9 mouse cellular contexts compared by ENCODE assay signal in the genomic region with DNA sequence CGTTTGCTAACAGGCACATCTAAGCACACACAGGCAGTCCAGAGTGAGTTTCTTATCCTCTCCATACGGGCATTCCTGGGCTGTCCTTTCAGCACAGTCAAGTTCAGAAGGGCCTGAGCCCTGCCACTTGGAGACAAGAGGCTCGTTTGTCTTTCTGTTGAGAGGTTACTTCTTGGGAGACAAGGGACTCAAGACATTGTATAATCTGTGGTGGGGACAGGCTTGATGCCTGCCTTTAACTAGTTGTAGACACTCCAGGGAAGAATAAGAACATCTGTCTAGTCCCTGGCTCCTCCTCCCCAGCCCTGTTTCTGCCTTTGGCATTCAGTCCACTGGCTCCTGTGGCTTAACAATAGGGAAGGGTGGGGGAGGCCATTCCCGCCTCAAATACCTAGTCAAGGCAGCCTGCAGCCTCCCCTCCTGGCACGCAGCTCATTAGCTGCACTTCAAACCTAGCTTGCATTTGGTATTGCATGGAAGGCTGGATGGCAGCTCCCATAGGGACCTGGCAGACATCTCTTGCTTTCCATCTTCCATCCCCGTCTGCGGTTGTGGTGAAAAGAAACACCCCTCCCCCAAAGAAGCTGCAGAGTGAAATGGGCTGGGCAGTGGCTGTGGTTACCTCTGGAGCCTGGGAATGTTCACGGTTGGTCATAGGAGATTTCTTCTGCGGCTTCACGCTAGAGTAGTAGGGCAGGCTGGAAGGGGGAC. TPM values are rescaled to one million over a fixed set of nuclear protein-coding genes. Genes with fewer than 3 reads are reported as not detected.
DNase-seq lines count a peak whose midpoint lies in the region; ATAC-seq and TF ChIP-seq lines count a peak whose summit lies in the region.
"Had no signal": no experiment of that assay in that cellular context is flagged by ENCODE, and none has a peak within 500 bp of the region (broad histone marks: within the 10 kb centered on the region; RNA-seq: fewer than 3 reads in every experiment).

No protein-coding gene starts in this region.

- H3K27me3 ChIP-seq in kidney, embryonic 14.5 days (ENCODE audit: control insufficient read depth, insufficient read depth, low read length) = no peaks in the 10 kb centered on the region
- H3K27me3 ChIP-seq in hindbrain, embryonic 12.5 days = no peaks in the 10 kb centered on the region
- no peaks in the 10 kb centered on the region for H3K27me3 ChIP-seq in neural tube, embryonic 12.5 days (replicated peaks)
- H3K27me3 ChIP-seq: liver, embryonic 13.5 days had no signal

- ATAC-seq in kidney, embryonic 14.5 days (ENCODE audit: low FRiP score, low TSS enrichment) = no peak
- ATAC-seq in hindbrain, embryonic 12.5 days (ENCODE audit: low FRiP score) = peak; percentile 64
- no peak for ATAC-seq in neural tube, embryonic 12.5 days (ENCODE audit: low FRiP score, low read depth)

- peaks cover 42% of the 10 kb centered on the region for H3K4me1 ChIP-seq in kidney, embryonic 14.5 days (ENCODE audit: control insufficient read depth, insufficient read depth, low read length)
- peaks cover 14% of the 10 kb centered on the region for H3K4me1 ChIP-seq in cortical plate, adult 2 months (ENCODE audit: control insufficient read depth, insufficient read depth, low read length)
- H3K4me1 ChIP-seq in hindbrain, embryonic 12.5 days = peaks cover 54% of the 10 kb centered on the region
- peaks cover 39% of the 10 kb centered on the region for H3K4me1 ChIP-seq in neural tube, embryonic 12.5 days

- 31% methylated on average over 10 of the region's 10 CpGs for WGBS in kidney, embryonic 14.5 days
- 7% methylated on average over 10 of the region's 10 CpGs for WGBS in hindbrain, embryonic 12.5 days
- WGBS in neural tube, embryonic 12.5 days = 11% methylated on average over 10 of the region's 10 CpGs

- DNase-seq in kidney, postnatal 36 days = no peak
- DNase-seq in layer of hippocampus, adult 9-11 months = no peak
- DNase-seq in gastrocnemius, adult 8-10 months (ENCODE audit: low spot score in 2 of 2) = no peak
- DNase-seq in cerebellum, postnatal 14 days = no peak
- DNase-seq: liver, embryonic 13.5 days had no signal

- no peaks in the 10 kb centered on the region for H3K36me3 ChIP-seq in kidney, embryonic 14.5 days (ENCODE audit: control insufficient read depth, insufficient read depth, low read length)
- no peaks in the 10 kb centered on the region for H3K36me3 ChIP-seq in hindbrain, embryonic 12.5 days
- H3K36me3 ChIP-seq in neural tube, embryonic 12.5 days = no peaks in the 10 kb centered on the region
- H3K36me3 ChIP-seq: liver, embryonic 13.5 days had no signal

- no peak for TF ChIP-seq CTCF in cortical plate, adult 2 months (IDR thresholded peaks at IDR 0.05; ENCODE audit: extremely low read depth, insufficient read depth, low read length)

- no peak overlapping the region for H3K4me2 ChIP-seq in kidney, embryonic 14.5 days (replicated peaks; ENCODE audit: low read depth, low read length)
- H3K4me2 ChIP-seq in hindbrain, embryonic 12.5 days (replicated peaks) = peak overlapping the region; percentile 8; the same call in 1 of the 2 replicates
- peak overlapping the region; percentile 27; the same call in 1 of the 2 replicates for H3K4me2 ChIP-seq in neural tube, embryonic 12.5 days (replicated peaks)
- H3K4me2 ChIP-seq: liver, embryonic 13.5 days had no signal

- H3K9me3 ChIP-seq in kidney, embryonic 14.5 days (ENCODE audit: control insufficient read depth, low read length) = no peaks in the 10 kb centered on the region
- H3K9me3 ChIP-seq in hindbrain, embryonic 12.5 days (replicated peaks) = no peaks in the 10 kb centered on the region
- H3K9me3 ChIP-seq in neural tube, embryonic 12.5 days = no peaks in the 10 kb centered on the region
- H3K9me3 ChIP-seq: liver, embryonic 13.5 days had no signal

- TF ChIP-seq POLR2A in cortical plate, adult 2 months (IDR thresholded peaks at IDR 0.05; ENCODE audit: extremely low read depth, insufficient read depth, low read length) = no peak

- peak overlapping the region; percentile 51; the same call in 1 of the 2 replicates for H3K27ac ChIP-seq in kidney, embryonic 14.5 days (ENCODE audit: low read depth, low read length)
- peak overlapping the region; percentile 81 for H3K27ac ChIP-seq in cortical plate, adult 2 months (ENCODE audit: insufficient read depth, low read length)
- peak overlapping the region; percentile 84 for H3K27ac ChIP-seq in hindbrain, embryonic 12.5 days
- peak overlapping the region; percentile 53 for H3K27ac ChIP-seq in neural tube, embryonic 12.5 days
- H3K27ac ChIP-seq: liver, embryonic 13.5 days had no signal

- no peak overlapping the region for H3K4me3 ChIP-seq in kidney, embryonic 14.5 days (ENCODE audit: low read length)
- no peak overlapping the region for H3K4me3 ChIP-seq in cortical plate, adult 2 months (ENCODE audit: insufficient read depth, low read length)
- no peak overlapping the region for H3K4me3 ChIP-seq in hindbrain, embryonic 12.5 days
- H3K4me3 ChIP-seq in neural tube, embryonic 12.5 days = no peak overlapping the region
- H3K4me3 ChIP-seq: liver, embryonic 13.5 days had no signal

- H3K9ac ChIP-seq in kidney, embryonic 14.5 days (ENCODE audit: low read depth, low read length) = no peak overlapping the region
- H3K9ac ChIP-seq in hindbrain, embryonic 12.5 days = no peak overlapping the region
- no peak overlapping the region for H3K9ac ChIP-seq in neural tube, embryonic 12.5 days
- H3K9ac ChIP-seq: liver, embryonic 13.5 days had no signal

RNA-seq across cellular contexts. Expression of a gene that starts 29.8 kb away (rescaled TPM):
- polyA plus RNA-seq in kidney, embryonic 14.5 days (2014; fragmentation: Nextera tagmentation; extraction: Ambion mirVana) = 25.5 and 26.3 TPM in 2 replicates
- 128 and 130 TPM in 2 replicates for polyA plus RNA-seq in cortical plate, adult 2 months (2012; rRNA removed)
- 25.5 and 26.9 TPM in 2 replicates for polyA plus RNA-seq in hindbrain, embryonic 12.5 days (2016; fragmentation: Nextera tagmentation; extraction: Ambion mirVana)
- polyA plus RNA-seq in neural tube, embryonic 12.5 days (2016; fragmentation: Nextera tagmentation; extraction: Ambion mirVana) = 18.9 and 21.3 TPM in 2 replicates
- 10 to 100 TPM; 15.4 to 53.2 (median 35.0) TPM for total RNA-seq in gastrocnemius, adult 8-10 months (2022)

RNA-seq across cellular contexts. Expression of a gene that starts 57.8 kb away (rescaled TPM):
- 25.6 and 29.1 TPM in 2 replicates for polyA plus RNA-seq in kidney, embryonic 14.5 days (2014; fragmentation: Nextera tagmentation; extraction: Ambion mirVana)
- 32.6 and 34.8 TPM in 2 replicates for polyA plus RNA-seq in cortical plate, adult 2 months (2012; rRNA removed)
- 15.4 and 16.4 TPM in 2 replicates for polyA plus RNA-seq in hindbrain, embryonic 12.5 days (2016; fragmentation: Nextera tagmentation; extraction: Ambion mirVana)
- 17.1 and 17.5 TPM in 2 replicates for polyA plus RNA-seq in neural tube, embryonic 12.5 days (2016; fragmentation: Nextera tagmentation; extraction: Ambion mirVana)
- 1 to 10 TPM in 3 of 4 experiments, under 1 TPM in 1; 0.99 to 1.7 (median 1.3) TPM for total RNA-seq in gastrocnemius, adult 8-10 months (2022)
